Mouse (Mus musculus): ENCODE measurements around the gene Klk6. TPM values are rescaled to one million over a fixed set of nuclear protein-coding genes. Genes with fewer than 3 reads are reported as not detected.

Klk6 gene
- polyA plus RNA-seq, 1 experiment: not detected

GRCm38 (mm10) chr7:43789295-43789694 is 35.0 kb upstream of the Klk6 start:
- Histone ChIP-seq H3K4me1 (ENCODE audit: control insufficient read depth, insufficient read depth, insufficient read length) (no peaks in the 10 kb centered on the region), H3K4me3 (ENCODE audit: extremely low read depth, insufficient read depth, insufficient read length) (no peak overlapping the region), H3K27me3 (ENCODE audit: control insufficient read depth, insufficient read depth, low read length) (no peaks in the 10 kb centered on the region), H3K27ac (ENCODE audit: insufficient read depth, low read length) (no peak overlapping the region), H3K36me3 (ENCODE audit: control insufficient read depth, insufficient read depth, low read length) (no peaks in the 10 kb centered on the region)
- DNase-seq (ENCODE audit: low read depth in 1 of 2, low spot score in 2 of 2): no peak
- no peak for TF ChIP-seq CTCF (IDR thresholded peaks at IDR 0.05; ENCODE audit: extremely low read depth, insufficient read depth, insufficient read length, insufficient replicate concordance)
- no peak for TF ChIP-seq POLR2A (IDR thresholded peaks at IDR 0.05; ENCODE audit: low read depth, low read length)
- WGBS: 60% methylated on average over 2 of the region's 2 CpGs

- H3K27ac ChIP-seq (ENCODE audit: insufficient read depth, low read length): no peak within 1 kb of the TSS
- WGBS: 81% methylated on average over 7 of the region's 7 CpGs
- no peaks in the 10 kb centered on the region for H3K4me1 ChIP-seq (ENCODE audit: control insufficient read depth, insufficient read depth, insufficient read length)
- no peak for DNase-seq (ENCODE audit: low read depth in 1 of 2, low spot score in 2 of 2)
- no peaks in the 10 kb centered on the region for H3K36me3 ChIP-seq (ENCODE audit: control insufficient read depth, insufficient read depth, low read length)
- H3K4me3 ChIP-seq (ENCODE audit: extremely low read depth, insufficient read depth, insufficient read length): no peak within 1 kb of the TSS
- no peaks in the 10 kb centered on the region for H3K27me3 ChIP-seq (ENCODE audit: control insufficient read depth, insufficient read depth, low read length)
- TF ChIP-seq CTCF (IDR thresholded peaks at IDR 0.05; ENCODE audit: extremely low read depth, insufficient read depth, insufficient read length, insufficient replicate concordance) (no peak), POLR2A (IDR thresholded peaks at IDR 0.05; ENCODE audit: low read depth, low read length) (no peak)
These were observed 32.7 kb upstream of the Klk6 start, which contains the start of gene Klk9 for GRCm38 (mm10) chr7:43791591-43791990. Gene Klk9 (plus strand): TSS chr7:43791891.

GRCm38 (mm10) chr7:43796355-43796754 is 27.9 kb upstream of the Klk6 start:
- Histone ChIP-seq H3K27me3 (ENCODE audit: control insufficient read depth, insufficient read depth, low read length) (no peaks in the 10 kb centered on the region), H3K4me3 (ENCODE audit: extremely low read depth, insufficient read depth, insufficient read length) (no peak overlapping the region), H3K36me3 (ENCODE audit: control insufficient read depth, insufficient read depth, low read length) (no peaks in the 10 kb centered on the region), H3K27ac (ENCODE audit: insufficient read depth, low read length) (no peak overlapping the region), H3K4me1 (ENCODE audit: control insufficient read depth, insufficient read depth, insufficient read length) (no peaks in the 10 kb centered on the region; the same call in 1 of the 2 replicates)
- DNase-seq (ENCODE audit: low read depth in 1 of 2, low spot score in 2 of 2): no peak
- TF ChIP-seq POLR2A (IDR thresholded peaks at IDR 0.05; ENCODE audit: low read depth, low read length): no peak
- no peak for TF ChIP-seq CTCF (IDR thresholded peaks at IDR 0.05; ENCODE audit: extremely low read depth, insufficient read depth, insufficient read length, insufficient replicate concordance)
- 41% methylated on average over 8 of the region's 8 CpGs for WGBS

GRCm38 (mm10) chr7:43797333-43797769 is 26.9 kb upstream of the Klk6 start, which contains the start of gene Klk8:
Gene Klk8 (plus strand): TSS chr7:43797577.
- TF ChIP-seq POLR2A (IDR thresholded peaks at IDR 0.05; ENCODE audit: low read depth, low read length) (no peak), CTCF (IDR thresholded peaks at IDR 0.05; ENCODE audit: extremely low read depth, insufficient read depth, insufficient read length, insufficient replicate concordance) (no peak)
- no peaks in the 10 kb centered on the region; the same call in 1 of the 2 replicates for H3K4me1 ChIP-seq (ENCODE audit: control insufficient read depth, insufficient read depth, insufficient read length)
- peak in 1 of 2 experiments; percentile 26 for DNase-seq (ENCODE audit: low read depth in 1 of 2, low spot score in 2 of 2)
- WGBS: under 1% methylated on average over 28 of the region's 28 CpGs
- H3K36me3 ChIP-seq (ENCODE audit: control insufficient read depth, insufficient read depth, low read length): no peaks in the 10 kb centered on the region
- no peak within 1 kb of the TSS for H3K27ac ChIP-seq (ENCODE audit: insufficient read depth, low read length)
- H3K27me3 ChIP-seq (ENCODE audit: control insufficient read depth, insufficient read depth, low read length): no peaks in the 10 kb centered on the region
- peak within 1 kb of the TSS; percentile 59; the same call in 1 of the 2 replicates for H3K4me3 ChIP-seq (ENCODE audit: extremely low read depth, insufficient read depth, insufficient read length)

DNA sequence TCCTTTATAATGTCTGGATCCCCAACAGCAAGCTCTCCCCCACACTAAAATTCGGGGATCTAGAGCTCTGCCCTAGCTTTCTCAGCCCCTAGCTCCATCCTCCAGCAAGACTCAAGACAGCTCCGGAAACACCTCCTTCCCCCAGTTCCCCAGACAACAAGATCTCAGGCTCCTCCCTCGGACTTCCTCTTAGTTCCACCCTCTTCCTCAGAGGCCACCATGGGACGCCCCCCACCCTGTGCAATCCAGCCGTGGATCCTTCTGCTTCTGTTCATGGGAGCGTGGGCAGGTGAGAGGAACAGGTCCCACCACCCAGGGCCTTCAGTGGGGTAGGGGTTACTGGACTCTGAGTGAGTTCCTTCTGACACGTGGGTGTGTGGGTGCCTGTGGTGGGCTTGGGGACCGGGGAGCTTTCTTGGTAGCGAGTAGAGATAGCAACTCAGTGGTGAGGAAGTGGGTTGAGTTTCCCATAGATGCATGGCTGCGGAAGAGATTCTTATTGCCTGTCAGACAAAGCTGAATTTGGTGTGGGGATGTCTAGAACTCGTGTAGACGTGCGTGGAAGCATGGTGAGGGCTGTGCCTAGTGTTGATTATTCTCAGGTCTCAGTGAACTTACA is 26.3 kb upstream of the Klk6 start:
- no peaks in the 10 kb centered on the region for H3K27me3 ChIP-seq (ENCODE audit: control insufficient read depth, insufficient read depth, low read length)
- H3K27ac ChIP-seq (ENCODE audit: insufficient read depth, low read length): no peak overlapping the region
- 8% methylated on average over 13 of the region's 13 CpGs for WGBS
- no peak for TF ChIP-seq POLR2A (IDR thresholded peaks at IDR 0.05; ENCODE audit: low read depth, low read length)
- H3K4me3 ChIP-seq (ENCODE audit: extremely low read depth, insufficient read depth, insufficient read length): peak overlapping the region; percentile 59; the same call in 1 of the 2 replicates
- no peaks in the 10 kb centered on the region for H3K36me3 ChIP-seq (ENCODE audit: control insufficient read depth, insufficient read depth, low read length)
- DNase-seq (ENCODE audit: low read depth in 1 of 2, low spot score in 2 of 2): no peak
- H3K4me1 ChIP-seq (ENCODE audit: control insufficient read depth, insufficient read depth, insufficient read length): no peaks in the 10 kb centered on the region; the same call in 1 of the 2 replicates

GRCm38 (mm10) chr7:43799876-43800275 is 24.4 kb upstream of the Klk6 start:
- Histone ChIP-seq H3K36me3 (ENCODE audit: control insufficient read depth, insufficient read depth, low read length) (no peaks in the 10 kb centered on the region), H3K27ac (ENCODE audit: insufficient read depth, low read length) (no peak overlapping the region), H3K27me3 (ENCODE audit: control insufficient read depth, insufficient read depth, low read length) (no peaks in the 10 kb centered on the region), H3K4me1 (ENCODE audit: control insufficient read depth, insufficient read depth, insufficient read length) (no peaks in the 10 kb centered on the region; the same call in 1 of the 2 replicates), H3K4me3 (ENCODE audit: extremely low read depth, insufficient read depth, insufficient read length) (no peak overlapping the region)
- no peak for DNase-seq (ENCODE audit: low read depth in 1 of 2, low spot score in 2 of 2)
- 79% methylated on average over 7 of the region's 7 CpGs for WGBS
- no peak for TF ChIP-seq CTCF (IDR thresholded peaks at IDR 0.05; ENCODE audit: extremely low read depth, insufficient read depth, insufficient read length, insufficient replicate concordance)
- TF ChIP-seq POLR2A (IDR thresholded peaks at IDR 0.05; ENCODE audit: low read depth, low read length): no peak

GRCm38 (mm10) chr7:43810994-43811393 is 13.3 kb upstream of the Klk6 start, which contains the start of gene Klk7:
Gene Klk7 (plus strand): TSS chr7:43811294.
- WGBS: 58% methylated on average over 5 of the region's 5 CpGs
- DNase-seq (ENCODE audit: low read depth in 1 of 2, low spot score in 2 of 2): no peak
- H3K27ac ChIP-seq (ENCODE audit: insufficient read depth, low read length): no peak within 1 kb of the TSS
- H3K27me3 ChIP-seq (ENCODE audit: control insufficient read depth, insufficient read depth, low read length): no peaks in the 10 kb centered on the region
- H3K4me1 ChIP-seq (ENCODE audit: control insufficient read depth, insufficient read depth, insufficient read length): no peaks in the 10 kb centered on the region
- TF ChIP-seq POLR2A (IDR thresholded peaks at IDR 0.05; ENCODE audit: low read depth, low read length): no peak
- TF ChIP-seq CTCF (IDR thresholded peaks at IDR 0.05; ENCODE audit: extremely low read depth, insufficient read depth, insufficient read length, insufficient replicate concordance): no peak
- no peaks in the 10 kb centered on the region for H3K36me3 ChIP-seq (ENCODE audit: control insufficient read depth, insufficient read depth, low read length)
- H3K4me3 ChIP-seq (ENCODE audit: extremely low read depth, insufficient read depth, insufficient read length): no peak within 1 kb of the TSS

Data from spleen, adult 2 months (tissue).